Comparison of ENCODE assay signal across 15 mouse cellular contexts in the genomic region with DNA sequence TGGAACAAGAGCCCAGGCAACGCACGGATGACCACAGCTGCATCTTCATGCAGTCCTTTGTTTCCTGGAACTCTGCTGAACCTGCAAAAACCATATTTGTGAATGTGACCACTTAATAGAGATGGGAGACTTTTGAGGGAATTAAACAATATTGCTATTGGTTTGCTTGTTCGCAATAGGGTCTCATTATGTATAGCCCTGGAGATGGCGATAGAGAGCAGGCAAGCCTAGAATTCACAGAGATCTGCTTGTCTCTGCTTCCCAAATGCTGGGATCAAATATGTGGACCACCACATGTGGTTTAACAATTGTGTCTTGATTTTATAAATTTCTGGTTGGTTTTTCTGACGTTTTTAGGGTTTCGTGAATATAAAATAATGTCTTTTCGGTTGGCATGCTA. TPM values are rescaled to one million over a fixed set of nuclear protein-coding genes. Genes with fewer than 3 reads are reported as not detected.
A peak's percentile ranks its signal among the peaks of the same experiment; 100 is the strongest.
DNase-seq lines count a peak whose midpoint lies in the region; ATAC-seq and TF ChIP-seq lines count a peak whose summit lies in the region.
"Had no signal": no experiment of that assay in that cellular context is flagged by ENCODE, and none has a peak within 500 bp of the region (broad histone marks: within the 10 kb centered on the region; RNA-seq: fewer than 3 reads in every experiment).

No protein-coding gene starts in this region.

- no peak overlapping the region for H3K9ac ChIP-seq in intestine, postnatal 0 days (ENCODE audit: low read depth, low read length)
- no peak overlapping the region for H3K9ac ChIP-seq in intestine, embryonic 15.5 days
- H3K9ac ChIP-seq in hindbrain, embryonic 12.5 days, result no peak overlapping the region
- H3K9ac ChIP-seq: liver, embryonic 15.5 days had no signal

- TF ChIP-seq CTCF in intestine, postnatal 0 days (IDR thresholded peaks at IDR 0.05; ENCODE audit: low read depth), result peak; percentile 54
- no peak for TF ChIP-seq CTCF in thymus, adult 2 months (IDR thresholded peaks at IDR 0.05; ENCODE audit: borderline replicate concordance, control insufficient read depth, extremely low read depth, insufficient read depth, low read length, poor library complexity)

- no peaks in the 10 kb centered on the region for H3K27me3 ChIP-seq in intestine, postnatal 0 days (replicated peaks; ENCODE audit: control insufficient read depth, insufficient read depth, low read length)
- H3K27me3 ChIP-seq in intestine, embryonic 15.5 days (replicated peaks), result no peaks in the 10 kb centered on the region
- no peaks in the 10 kb centered on the region for H3K27me3 ChIP-seq in thymus, adult 2 months (ENCODE audit: control insufficient read depth, insufficient read depth, low read length)
- no peaks in the 10 kb centered on the region for H3K27me3 ChIP-seq in hindbrain, embryonic 12.5 days
- H3K27me3 ChIP-seq: liver, embryonic 15.5 days had no signal

- peak; percentile 42 for DNase-seq in thymus, adult 2 months
- DNase-seq in thymus, postnatal 0 days (ENCODE audit: low spot score), result no peak
- peak; percentile 3 for DNase-seq in c-Kit-positive CD71-positive TER-119-positive erythroid progenitor cells, embryonic 14.5 days (ENCODE audit: low spot score)
- DNase-seq in retina, postnatal 1 day, result no peak
- DNase-seq in spleen, adult 12 weeks (ENCODE audit: low spot score), result no peak
- DNase-seq: cerebellum, adult 9-10 months; heart, postnatal 36 days had no signal

- no peak overlapping the region for H3K4me3 ChIP-seq in intestine, postnatal 0 days (ENCODE audit: low read depth, low read length)
- no peak overlapping the region for H3K4me3 ChIP-seq in intestine, embryonic 15.5 days (replicated peaks)
- H3K4me3 ChIP-seq in thymus, adult 2 months (ENCODE audit: control insufficient read depth, insufficient read depth, low read length), result no peak overlapping the region
- H3K4me3 ChIP-seq in hindbrain, embryonic 12.5 days, result no peak overlapping the region
- H3K4me3 ChIP-seq: embryonic facial prominence, embryonic 10.5 days; liver, embryonic 15.5 days; megakaryocyte, embryonic 14.5 days had no signal

- H3K27ac ChIP-seq in intestine, postnatal 0 days (ENCODE audit: low read depth, low read length), result no peak overlapping the region
- H3K27ac ChIP-seq in intestine, embryonic 15.5 days, result no peak overlapping the region
- no peak overlapping the region for H3K27ac ChIP-seq in thymus, adult 2 months (ENCODE audit: control insufficient read depth, insufficient read depth, low read length)
- no peak overlapping the region for H3K27ac ChIP-seq in hindbrain, embryonic 12.5 days
- H3K27ac ChIP-seq: embryonic facial prominence, embryonic 10.5 days; liver, embryonic 15.5 days had no signal

- 91% methylated on average over 7 of the region's 7 CpGs for WGBS in intestine, postnatal 0 days
- 89% methylated on average over 7 of the region's 7 CpGs for WGBS in intestine, embryonic 15.5 days
- 95% methylated on average over 7 of the region's 7 CpGs for WGBS in thymus, adult 2 months
- WGBS in hindbrain, embryonic 12.5 days, result 90% methylated on average over 7 of the region's 7 CpGs

- H3K4me2 ChIP-seq in intestine, postnatal 0 days (replicated peaks; ENCODE audit: low read depth), result no peak overlapping the region
- H3K4me2 ChIP-seq in intestine, embryonic 15.5 days (replicated peaks), result no peak overlapping the region
- H3K4me2 ChIP-seq in hindbrain, embryonic 12.5 days (replicated peaks), result no peak overlapping the region
- H3K4me2 ChIP-seq: liver, embryonic 15.5 days had no signal

- H3K36me3 ChIP-seq in intestine, postnatal 0 days (ENCODE audit: control insufficient read depth, insufficient read depth), result no peaks in the 10 kb centered on the region
- no peaks in the 10 kb centered on the region for H3K36me3 ChIP-seq in intestine, embryonic 15.5 days
- no peaks in the 10 kb centered on the region for H3K36me3 ChIP-seq in thymus, adult 2 months (ENCODE audit: control insufficient read depth, insufficient read depth, low read length)
- H3K36me3 ChIP-seq in hindbrain, embryonic 12.5 days, result no peaks in the 10 kb centered on the region
- H3K36me3 ChIP-seq: embryonic facial prominence, embryonic 10.5 days; liver, embryonic 15.5 days had no signal

- H3K9me3 ChIP-seq in intestine, postnatal 0 days (ENCODE audit: control insufficient read depth), result no peaks in the 10 kb centered on the region
- no peaks in the 10 kb centered on the region for H3K9me3 ChIP-seq in intestine, embryonic 15.5 days
- no peaks in the 10 kb centered on the region for H3K9me3 ChIP-seq in hindbrain, embryonic 12.5 days (replicated peaks)
- H3K9me3 ChIP-seq: embryonic facial prominence, embryonic 10.5 days; liver, embryonic 15.5 days; megakaryocyte, embryonic 14.5 days had no signal

- no peaks in the 10 kb centered on the region for H3K4me1 ChIP-seq in intestine, postnatal 0 days (replicated peaks; ENCODE audit: control insufficient read depth, insufficient read depth, low read length)
- H3K4me1 ChIP-seq in intestine, embryonic 15.5 days (replicated peaks), result no peaks in the 10 kb centered on the region
- no peaks in the 10 kb centered on the region for H3K4me1 ChIP-seq in thymus, adult 2 months (replicated peaks; ENCODE audit: control insufficient read depth, insufficient read depth, low read length)
- no peaks in the 10 kb centered on the region for H3K4me1 ChIP-seq in hindbrain, embryonic 12.5 days
- H3K4me1 ChIP-seq: embryonic facial prominence, embryonic 10.5 days; liver, embryonic 15.5 days; megakaryocyte, embryonic 14.5 days had no signal

- no peak for ATAC-seq in intestine, postnatal 0 days
- no peak for ATAC-seq in intestine, embryonic 15.5 days
- ATAC-seq in hindbrain, embryonic 12.5 days (ENCODE audit: low FRiP score), result no peak
- ATAC-seq: activated CD4-positive, CD25-positive, alpha-beta regulatory T cell, adult 4 months; inflammation-experienced regulatory T-cells, adult 6 months had no signal

- TF ChIP-seq POLR2A in thymus, adult 2 months (IDR thresholded peaks at IDR 0.05; ENCODE audit: control insufficient read depth, extremely low read depth, insufficient read depth, low read length, poor library complexity), result no peak

RNA-seq across cellular contexts. Expression of gene Cd163, which starts 25.2 kb away (rescaled TPM):
- polyA plus RNA-seq in intestine, postnatal 0 days (2015; fragmentation: Nextera tagmentation; extraction: Ambion mirVana), result 0.51 and 0.63 TPM in 2 replicates
- 0.48 and 0.51 TPM in 2 replicates for polyA plus RNA-seq in intestine, embryonic 15.5 days (2015; fragmentation: Nextera tagmentation; extraction: Ambion mirVana)
- polyA plus RNA-seq in thymus, adult 2 months (2012; rRNA removed), result 0.94 and 1.4 TPM in 2 replicates
- 1.1 TPM in 2 replicates for polyA plus RNA-seq in thymus, postnatal 0 days (2015; fragmentation: Nextera tagmentation; extraction: Ambion mirVana)
- 0.04 and 0.07 TPM in 2 replicates for polyA plus RNA-seq in hindbrain, embryonic 12.5 days (2016; fragmentation: Nextera tagmentation; extraction: Ambion mirVana)
- polyA plus RNA-seq: activated CD4-positive, CD25-positive, alpha-beta regulatory T cell, adult 4 months; embryonic facial prominence, embryonic 10.5 days; inflammation-experienced regulatory T-cells, adult 6 months had no signal

Comparison
In these comparisons a context has a peak if more than half of its experiments do, and no peak if none do; other contexts are left out.
1. DNase-seq: peak in thymus, adult 2 months (single experiment) and c-Kit-positive CD71-positive TER-119-positive erythroid progenitor cells, embryonic 14.5 days (single experiment); none in thymus, postnatal 0 days (single experiment), retina, postnatal 1 day (single experiment) and spleen, adult 12 weeks (single experiment).